Mouse (Mus musculus) embryonic facial prominence, embryonic 11.5 days (tissue): Measurements from ENCODE around the gene Ank3. TPM values are rescaled to one million over a fixed set of nuclear protein-coding genes. Genes with fewer than 3 reads are reported as not detected.
A peak's percentile ranks its signal among the peaks of the same experiment; 100 is the strongest.

Experiments used
- ATAC-seq: fragments of 200-750 bp; cut with Nextera tagmentation; replicated peaks from 2 replicates; pipeline ENCODE4 v1.8.0; 2017; ENCODE audit warnings: low read depth; ENCODE audit not compliant: insufficient number of reproducible peaks, low FRiP score, low TSS enrichment
- DNase-seq: peaks from one replicate; pipeline ENCODE4 v3.0.0-alpha.2; 2015; ENCODE audit warnings: low spot score
- H3K27ac ChIP-seq: fragments of 300-500 bp; sonication (generic); replicated peaks from 2 replicates; pipeline ENCODE4 v1.5.1; 2014; ENCODE audit warnings: mild to moderate bottlenecking, low read depth, low read length, control low read depth
- H3K27me3 ChIP-seq: fragments of 300-500 bp; sonication (generic); 2 replicates; pipeline ENCODE4 v1.6.1; 2014; ENCODE audit warnings: mild to moderate bottlenecking, low read length, moderate library complexity, mixed read lengths; ENCODE audit not compliant: control insufficient read depth, insufficient read depth
- H3K36me3 ChIP-seq: fragments of 300-500 bp; sonication (generic); replicated peaks from 2 replicates; pipeline ENCODE4 v1.6.1; 2014; ENCODE audit warnings: low read depth, mild to moderate bottlenecking, low read length, moderate library complexity, mixed read lengths; ENCODE audit not compliant: control insufficient read depth, insufficient read depth
- H3K4me1 ChIP-seq: fragments of 300-500 bp; sonication (generic); 2 replicates; pipeline ENCODE4 v1.6.1; 2014; ENCODE audit warnings: low read length, mixed read lengths; ENCODE audit not compliant: control insufficient read depth, insufficient read depth
- H3K4me2 ChIP-seq: fragments of 300-500 bp; sonication (generic); 2 replicates; pipeline ENCODE4 v1.6.1; 2014; ENCODE audit warnings: low read depth, mild to moderate bottlenecking, control low read depth, low read length, moderate library complexity
- H3K4me3 ChIP-seq: fragments of 300-500 bp; sonication (generic); 2 replicates; pipeline ENCODE4 v1.5.1; 2014; ENCODE audit warnings: low read depth, low read length, control low read depth
- H3K9ac ChIP-seq: fragments of 300-500 bp; sonication (generic); replicated peaks from 2 replicates; pipeline ENCODE4 v1.6.1; 2014; ENCODE audit warnings: mild to moderate bottlenecking, control low read depth, low read length
- H3K9me3 ChIP-seq: fragments of 300-500 bp; sonication (generic); replicated peaks from 2 replicates; pipeline ENCODE4 v1.6.1; 2016; ENCODE audit warnings: mild to moderate bottlenecking, low read length, inconsistent platforms, mixed read lengths; ENCODE audit not compliant: control insufficient read depth
- WGBS: fragments of 180-500 bp; shearing (Covaris S2); extraction: QIAGEN DNeasy Blood & Tissue Kit; methylation state at CpG from one replicate; pipeline ENCODE4 v1.1.7; 2014; 5-methylcytosine and 5-hydroxymethylcytosine counted together
- polyA plus RNA-seq: library from polyadenylated mRNA; unstranded; fragments of >200 nt; fragmentation: Nextera tagmentation; extraction: Ambion mirVana; gene quantifications from 2 replicates; pipeline ENCODE4 v1.2.1, GENCODE M21; 2014

The Ank3 gene
- polyA plus RNA-seq, 1 experiment from 2014 or later = 32.5 TPM

GRCm38 (mm10) chr10:69611839-69612340, 213.3 kb downstream of the Ank3 start:
- Histone ChIP-seq H3K36me3 (no peaks in the 10 kb centered on the region), H3K4me3 (no peak overlapping the region), H3K4me1 (no peaks in the 10 kb centered on the region), H3K9ac (no peak overlapping the region), H3K27me3 (no peaks in the 10 kb centered on the region), H3K27ac (no peak overlapping the region), H3K9me3 (no peaks in the 10 kb centered on the region), H3K4me2 (no peak overlapping the region)
- whole genome bisulfite sequencing = 86% methylated on average over 5 of the region's 5 CpGs
- DNase-seq (no peak), ATAC-seq (no peak)

- H3K9ac ChIP-seq = no peak overlapping the region
- no peak overlapping the region for H3K4me2 ChIP-seq
- DNase-seq (no peak), ATAC-seq (no peak)
- no peak overlapping the region for H3K27ac ChIP-seq
- H3K27me3 ChIP-seq = no peaks in the 10 kb centered on the region
- no peaks in the 10 kb centered on the region for H3K4me1 ChIP-seq
- no peaks in the 10 kb centered on the region for H3K9me3 ChIP-seq
- WGBS = 93% methylated on average over 3 of the region's 3 CpGs
- no peaks in the 10 kb centered on the region for H3K36me3 ChIP-seq
- H3K4me3 ChIP-seq = no peak overlapping the region
These were observed 218.4 kb downstream of the Ank3 start for GRCm38 (mm10) chr10:69616953-69617352.

GRCm38 (mm10) chr10:69617537-69618112, 219.1 kb downstream of the Ank3 start:
- no peak overlapping the region for H3K27ac ChIP-seq
- no peaks in the 10 kb centered on the region for H3K9me3 ChIP-seq
- no peak overlapping the region for H3K4me2 ChIP-seq
- ATAC-seq (no peak), DNase-seq (no peak)
- 85% methylated on average over 16 of the region's 16 CpGs for WGBS
- no peaks in the 10 kb centered on the region for H3K27me3 ChIP-seq
- no peak overlapping the region for H3K4me3 ChIP-seq
- no peak overlapping the region for H3K9ac ChIP-seq
- no peaks in the 10 kb centered on the region for H3K4me1 ChIP-seq
- no peaks in the 10 kb centered on the region for H3K36me3 ChIP-seq

- no peaks in the 10 kb centered on the region for H3K9me3 ChIP-seq
- no peaks in the 10 kb centered on the region for H3K36me3 ChIP-seq
- no peak overlapping the region for H3K4me3 ChIP-seq
- no peaks in the 10 kb centered on the region for H3K27me3 ChIP-seq
- no peak overlapping the region for H3K4me2 ChIP-seq
- WGBS = 80% methylated on average over 7 of the region's 7 CpGs
- no peak overlapping the region for H3K9ac ChIP-seq
- H3K4me1 ChIP-seq = no peaks in the 10 kb centered on the region
- no peak for DNase-seq
- no peak for ATAC-seq
- no peak overlapping the region for H3K27ac ChIP-seq
These were observed 222.3 kb downstream of the Ank3 start for GRCm38 (mm10) chr10:69620692-69621382.

- 83% methylated on average over 3 of the region's 3 CpGs for WGBS
- H3K27me3 ChIP-seq = no peaks in the 10 kb centered on the region
- DNase-seq (no peak), ATAC-seq (no peak)
- no peak overlapping the region for H3K27ac ChIP-seq
- H3K4me3 ChIP-seq = no peak overlapping the region
- H3K4me2 ChIP-seq = no peak overlapping the region
- no peaks in the 10 kb centered on the region for H3K36me3 ChIP-seq
- no peak overlapping the region for H3K9ac ChIP-seq
- no peaks in the 10 kb centered on the region for H3K9me3 ChIP-seq
- no peaks in the 10 kb centered on the region for H3K4me1 ChIP-seq
These were observed 229.2 kb downstream of the Ank3 start for GRCm38 (mm10) chr10:69627767-69628166.

- H3K4me3 ChIP-seq = no peak overlapping the region
- 54% methylated on average over 6 of the region's 6 CpGs for WGBS
These were observed 230.2 kb downstream of the Ank3 start for GRCm38 (mm10) chr10:69628743-69629142.

GRCm38 (mm10) chr10:69630802-69631388, 232.3 kb downstream of the Ank3 start:
- DNase-seq = no peak

More at GRCm38 (mm10) chr10:69628743-69629142, 230.2 kb downstream of the Ank3 start:
- Histone ChIP-seq H3K27ac (no peak overlapping the region), H3K4me2 (no peak overlapping the region), H3K36me3 (no peaks in the 10 kb centered on the region), H3K9me3 (no peaks in the 10 kb centered on the region), H3K4me1 (no peaks in the 10 kb centered on the region), H3K9ac (no peak overlapping the region), H3K27me3 (no peaks in the 10 kb centered on the region)
- ATAC-seq (no peak), DNase-seq (peak; percentile 26)

GRCm38 (mm10) chr10:69632885-69633284, 234.3 kb downstream of the Ank3 start:
- H3K36me3 ChIP-seq = no peaks in the 10 kb centered on the region
- no peak overlapping the region for H3K27ac ChIP-seq
- no peak overlapping the region for H3K4me3 ChIP-seq
- no peaks in the 10 kb centered on the region for H3K9me3 ChIP-seq
- DNase-seq (no peak), ATAC-seq (no peak)
- H3K4me2 ChIP-seq = no peak overlapping the region
- H3K9ac ChIP-seq = no peak overlapping the region
- no peaks in the 10 kb centered on the region for H3K4me1 ChIP-seq
- WGBS = 87% methylated on average over 8 of the region's 8 CpGs
- H3K27me3 ChIP-seq = no peaks in the 10 kb centered on the region

More at GRCm38 (mm10) chr10:69630802-69631388, 232.3 kb downstream of the Ank3 start:
- Histone ChIP-seq H3K4me1 (no peaks in the 10 kb centered on the region), H3K9ac (no peak overlapping the region), H3K4me2 (no peak overlapping the region), H3K27ac (no peak overlapping the region), H3K27me3 (no peaks in the 10 kb centered on the region), H3K4me3 (no peak overlapping the region), H3K36me3 (no peaks in the 10 kb centered on the region), H3K9me3 (no peaks in the 10 kb centered on the region)
- no peak for ATAC-seq
- WGBS = 61% methylated on average over 7 of the region's 7 CpGs
